Mouse (Mus musculus) lung, postnatal 25 days (tissue): ENCODE results near the gene Actrt2.

Experiments
- DNase-seq: peaks from one replicate; pipeline ENCODE4 v3.0.0; 2022; ENCODE audit warnings: low spot score

The Actrt2 gene

DNA sequence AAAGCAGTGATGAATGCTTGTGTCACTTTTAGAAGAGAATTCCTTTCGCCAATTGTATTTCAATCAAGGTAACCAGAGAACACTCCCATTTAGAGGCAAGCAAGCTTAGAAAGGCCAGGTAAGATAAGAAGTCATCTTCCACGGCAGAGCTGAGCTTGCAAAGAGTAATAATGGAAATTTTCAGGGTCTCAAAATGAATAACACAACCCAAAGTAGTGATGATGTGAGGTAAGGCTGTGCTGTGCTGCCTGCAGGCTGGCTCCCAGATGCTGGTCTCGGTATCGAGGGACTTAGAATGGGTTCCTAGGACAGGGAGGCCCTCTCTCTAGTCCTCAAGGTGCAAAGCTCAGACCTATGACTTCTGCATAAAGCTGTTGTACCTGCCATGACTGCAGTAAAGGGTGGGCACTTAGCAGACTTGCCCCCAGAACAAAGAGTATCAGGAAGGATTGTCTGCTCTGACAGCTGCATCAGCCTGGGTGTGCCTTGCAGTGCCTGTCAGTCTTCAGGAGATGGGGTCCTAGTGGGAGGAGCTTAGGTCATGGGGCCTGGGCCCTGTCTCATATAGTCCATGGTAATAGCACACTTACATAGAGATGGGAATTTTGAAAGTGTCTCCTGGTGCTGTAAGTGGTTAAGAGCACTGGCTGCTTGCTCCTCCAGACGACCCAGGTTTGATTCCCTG lies 15.5 kb upstream of the Actrt2 start:
- no peak for DNase-seq

DNA sequence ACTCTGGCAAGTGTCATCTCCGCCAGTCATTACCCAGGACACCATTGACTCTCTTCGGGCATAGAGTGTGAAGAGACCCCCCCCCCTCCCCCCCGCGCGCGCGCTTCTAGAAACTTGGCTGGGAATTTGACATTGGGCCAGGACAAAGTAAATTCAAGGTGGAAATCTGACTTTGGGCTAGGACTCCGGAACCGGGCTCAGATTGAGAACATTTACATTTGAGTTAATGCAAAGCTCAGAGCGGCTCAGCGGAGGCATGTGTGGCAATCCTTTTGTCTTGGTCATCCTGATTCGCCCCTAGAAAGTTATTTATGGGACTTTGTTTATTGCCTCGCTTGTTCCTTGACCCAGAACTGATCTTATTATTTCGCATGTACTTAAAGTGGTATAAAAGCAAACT lies 14.6 kb upstream of the Actrt2 start:
- no peak for DNase-seq

DNA sequence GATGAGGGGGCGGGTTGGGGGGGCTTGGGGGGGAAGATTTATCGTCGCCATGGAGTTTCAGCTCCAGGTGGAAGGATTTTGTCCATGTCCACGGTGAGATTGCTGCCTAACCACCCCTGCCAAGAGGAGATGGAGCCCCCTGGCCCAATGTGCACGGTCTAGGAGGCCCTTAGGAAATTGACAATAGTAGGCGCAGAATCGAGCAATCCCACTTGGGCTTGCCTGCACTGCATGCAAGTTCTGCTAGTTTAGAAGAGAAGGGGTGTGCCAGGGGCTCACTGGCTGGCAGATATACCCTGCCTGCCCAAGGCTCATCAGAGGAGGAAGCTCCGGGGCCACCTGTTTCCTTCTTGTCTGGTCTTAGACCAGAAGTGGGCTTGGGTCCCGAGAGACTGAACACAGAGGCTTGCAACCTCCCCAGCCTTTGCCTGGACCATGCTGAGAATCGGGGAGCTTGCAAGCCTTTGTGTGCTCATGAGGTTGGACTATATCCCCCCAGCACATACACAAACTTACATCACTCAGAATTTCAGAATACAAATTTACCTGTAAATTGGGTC lies 7.9 kb upstream of the Actrt2 start:
- DNase-seq, result no peak

DNA sequence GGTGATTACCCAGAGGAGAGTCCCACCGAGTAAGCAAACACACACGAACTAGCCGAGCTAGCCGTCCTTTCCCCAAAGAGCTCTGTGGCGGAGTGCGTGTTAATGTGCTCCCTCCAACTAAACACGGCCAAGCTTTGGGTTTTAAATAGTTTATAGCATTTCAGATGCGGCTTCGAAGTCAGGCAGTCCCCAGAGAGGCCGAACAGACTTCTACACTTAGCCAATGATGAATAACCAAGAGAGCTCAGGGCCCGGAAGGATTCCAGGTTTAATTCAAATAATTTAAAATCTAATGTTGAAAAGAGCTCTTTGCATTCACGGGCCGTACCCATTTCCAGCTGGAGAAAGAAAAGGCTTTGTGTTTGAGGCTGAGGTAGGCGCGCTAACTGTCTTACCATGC lies 7.3 kb upstream of the Actrt2 start:
- DNase-seq, result no peak

DNA sequence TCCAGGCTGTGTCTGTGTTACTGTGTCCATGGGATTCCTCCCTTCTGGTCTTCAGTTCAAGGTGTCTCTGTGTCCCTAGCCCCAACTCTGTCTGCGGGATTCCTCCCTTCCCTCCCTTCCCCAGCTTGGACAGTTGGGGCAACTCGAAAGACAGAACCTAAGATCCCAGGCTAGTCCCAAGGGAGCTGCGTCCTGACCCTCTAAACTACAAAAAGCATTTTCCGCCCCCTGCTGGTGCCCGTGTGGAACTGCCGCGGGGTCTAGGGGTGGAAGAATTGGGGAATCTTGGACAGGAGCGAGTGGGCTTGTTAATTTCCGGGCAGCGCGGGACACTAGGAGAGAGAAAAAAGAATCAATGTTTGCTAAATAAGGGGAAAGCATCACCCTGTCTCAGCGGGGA lies 6.9 kb upstream of the Actrt2 start:
- DNase-seq, result peak; percentile 45

DNA sequence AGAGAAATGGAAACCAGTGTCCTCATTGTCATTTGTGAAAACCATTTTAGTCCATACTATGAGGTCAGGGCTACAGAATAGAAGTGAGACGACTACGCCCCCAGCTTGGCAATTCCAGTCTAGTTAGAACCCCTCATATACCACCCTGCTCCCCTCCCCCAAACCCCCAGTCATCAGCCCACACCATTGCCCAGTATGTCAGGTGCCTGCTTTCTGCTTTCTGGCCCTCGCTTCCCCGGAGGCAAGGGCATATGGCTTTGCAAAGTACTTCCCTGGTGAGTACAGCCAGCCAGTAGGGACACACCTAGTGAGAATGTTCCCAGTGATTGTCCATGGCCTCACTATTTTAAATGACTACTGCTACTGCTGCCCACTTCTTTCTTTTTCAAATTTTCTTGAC lies 6.3 kb upstream of the Actrt2 start:
- DNase-seq, result no peak

DNA sequence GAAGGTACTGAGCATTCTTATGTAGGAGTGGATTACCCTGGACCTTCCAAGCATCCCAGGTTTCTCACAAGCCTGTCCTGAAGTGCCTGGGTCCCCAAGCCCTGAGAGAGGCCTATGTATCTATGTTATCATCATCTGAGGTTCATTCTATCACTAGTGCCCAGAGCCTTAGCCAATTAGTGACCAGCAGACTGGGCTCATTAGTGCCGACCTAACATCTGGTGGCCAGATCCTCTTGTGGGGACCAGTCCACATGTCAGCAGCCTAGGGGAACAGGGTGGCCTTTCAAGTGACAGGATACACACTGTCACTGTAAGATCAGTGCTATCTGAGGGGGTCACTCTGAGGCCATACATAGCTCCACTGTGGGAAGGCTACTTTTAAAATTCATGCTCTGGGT lies 4.4 kb upstream of the Actrt2 start:
- no peak for DNase-seq

DNA sequence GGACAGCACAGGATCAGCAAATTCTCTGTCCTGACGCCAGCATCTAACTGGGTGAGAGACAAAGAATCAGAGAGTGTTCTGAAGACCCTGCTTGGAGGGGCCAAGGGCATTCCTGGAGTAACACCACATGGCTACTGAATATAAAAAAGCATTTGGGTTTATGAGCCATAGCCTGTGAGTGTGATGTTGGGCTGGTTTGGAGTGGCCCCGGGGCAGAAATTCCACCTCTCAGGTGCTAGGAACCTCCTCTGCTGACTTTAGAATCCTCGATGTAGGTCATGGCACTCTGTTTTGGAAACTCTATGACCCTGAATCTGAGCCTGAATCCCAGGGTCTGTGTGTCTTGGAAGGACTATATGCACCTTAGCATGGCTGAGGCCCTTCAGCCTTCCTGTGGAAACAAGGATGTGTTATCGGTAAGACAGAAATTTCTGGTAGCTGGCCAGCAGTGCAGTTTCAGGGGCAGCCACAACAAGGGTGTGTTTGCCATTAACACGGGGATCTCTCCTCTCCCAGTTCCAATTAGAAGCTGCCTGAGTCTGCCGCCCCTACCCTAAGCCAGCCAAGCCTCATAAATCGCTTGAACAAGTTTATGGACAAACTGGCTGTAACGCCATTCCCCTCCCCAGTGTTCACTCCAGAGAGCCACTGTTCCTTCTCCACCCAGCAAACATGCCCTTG lies 3.7 kb upstream of the Actrt2 start:
- DNase-seq, result no peak

DNA sequence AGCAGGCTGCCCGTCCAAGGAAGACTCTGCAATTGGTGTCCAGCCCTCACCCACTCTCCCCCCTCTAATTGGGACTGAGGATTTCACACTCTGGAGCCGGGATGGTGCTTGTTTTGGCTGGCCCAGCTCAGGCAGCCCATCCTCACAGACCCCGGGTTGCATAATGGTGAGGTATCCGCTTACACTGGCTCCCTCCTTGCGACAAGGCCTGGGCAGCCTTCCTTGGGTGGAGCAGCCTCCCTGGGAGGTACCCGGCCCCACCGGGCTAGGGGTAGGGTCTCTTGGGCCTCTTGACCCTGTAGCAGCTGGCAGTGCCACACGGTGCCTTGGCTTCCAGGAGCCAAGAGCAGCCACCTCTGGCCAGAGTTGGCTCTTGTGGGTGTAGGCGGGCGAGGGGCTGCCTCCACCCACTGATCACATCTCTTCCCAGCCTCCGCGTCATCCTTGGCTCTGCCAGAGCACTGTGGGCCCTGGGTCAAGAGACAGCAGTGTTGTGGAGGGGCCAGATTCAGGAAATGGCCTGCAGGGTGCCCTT lies 4.9 kb downstream of the Actrt2 start:
- DNase-seq, result no peak

DNA sequence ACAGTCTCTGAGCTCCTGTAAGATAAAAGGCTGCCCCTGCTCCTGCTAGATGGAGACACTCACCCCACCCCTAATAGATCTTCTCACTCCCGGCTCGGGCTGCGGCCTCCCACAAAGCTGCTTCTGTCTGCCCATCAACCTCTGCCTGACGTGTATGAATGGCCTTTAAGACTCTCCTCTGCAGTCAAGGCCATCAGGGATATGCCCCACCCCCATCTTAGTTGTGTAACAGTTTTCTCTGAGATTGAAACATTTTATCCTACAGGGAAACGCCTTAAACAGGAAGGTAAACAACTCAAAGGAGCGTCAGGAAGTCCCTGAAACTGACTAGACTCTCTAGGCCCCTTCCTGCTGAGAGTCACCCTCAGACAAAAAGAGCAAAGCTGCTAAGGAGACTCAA lies 6.4 kb downstream of the Actrt2 start:
- no peak for DNase-seq

DNA sequence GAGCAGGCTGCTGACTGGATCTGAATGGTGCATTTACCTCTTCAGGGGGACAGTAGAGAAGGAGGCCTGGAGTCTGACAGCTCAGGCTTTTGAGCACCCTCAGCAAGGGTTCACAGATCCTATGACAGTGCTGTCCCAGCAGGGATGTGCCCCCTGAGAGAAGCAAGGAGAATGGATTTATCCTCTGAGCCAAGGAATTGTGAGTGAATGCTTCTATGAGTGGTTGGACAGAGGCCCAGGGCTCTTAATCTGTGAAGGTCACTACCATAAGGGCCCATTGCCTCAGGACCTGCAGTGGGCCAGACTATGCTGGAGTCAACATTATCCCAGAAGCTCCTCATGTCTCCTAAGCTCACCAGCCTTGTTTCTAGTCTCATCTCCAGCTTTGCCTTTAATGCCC lies 7.6 kb downstream of the Actrt2 start:
- no peak for DNase-seq

DNA sequence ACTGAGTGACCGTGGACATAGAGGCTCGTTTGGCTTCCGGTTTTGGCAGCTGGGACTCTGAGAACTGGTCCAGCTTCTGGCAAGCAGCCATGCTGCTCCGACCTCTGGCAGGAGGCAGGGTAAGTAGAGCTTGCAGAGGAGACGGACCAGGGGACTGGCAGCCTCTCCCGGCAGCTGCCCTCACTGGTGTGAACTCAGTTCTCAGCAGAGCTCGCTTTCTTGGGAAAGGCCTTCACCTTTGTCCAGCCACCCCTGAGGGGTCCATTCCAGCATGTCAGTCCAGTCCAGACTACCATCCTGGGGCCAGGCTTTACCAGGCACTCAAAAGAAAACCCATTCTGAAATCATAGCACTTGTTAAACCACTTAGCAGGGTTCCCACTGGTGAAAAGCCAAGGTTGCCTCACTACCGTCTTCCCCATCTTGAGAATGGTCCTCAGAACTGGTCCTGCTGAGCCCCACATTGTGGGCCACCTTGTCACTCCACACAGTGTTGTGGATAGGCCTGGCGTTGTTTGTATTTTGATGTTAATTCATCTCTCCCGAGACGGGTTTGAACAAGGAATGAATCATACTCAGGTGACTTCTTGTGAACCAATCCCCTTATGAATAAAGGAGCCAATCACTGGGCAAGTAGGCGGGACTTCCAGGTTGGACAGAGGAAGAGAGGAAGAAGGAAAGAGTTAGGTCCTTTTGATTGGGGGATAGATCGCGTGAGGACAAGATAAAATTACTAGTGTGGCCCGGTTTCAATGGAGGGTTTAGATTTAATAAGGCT lies 12.3 kb downstream of the Actrt2 start:
- no peak for DNase-seq

DNA sequence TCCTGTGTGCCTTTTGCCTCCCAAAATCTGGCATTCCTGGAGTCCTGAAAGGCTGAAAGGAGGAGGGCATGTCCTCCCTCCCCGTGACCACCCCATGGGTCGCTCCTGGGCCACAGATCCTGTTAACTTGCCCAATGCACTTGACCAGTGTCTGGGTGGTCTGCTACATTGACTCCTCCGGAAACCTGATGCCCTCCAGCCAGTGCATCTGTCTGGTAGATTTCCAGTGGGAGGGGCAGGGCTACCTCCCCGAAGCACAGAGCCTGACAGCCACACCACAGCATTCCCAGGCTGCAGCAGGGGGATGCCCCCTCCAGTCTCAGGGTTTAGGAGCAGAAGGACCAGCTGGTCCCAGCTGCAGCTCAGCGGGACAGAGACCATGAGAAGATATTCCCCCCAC lies 15.2 kb downstream of the Actrt2 start:
- DNase-seq, result no peak

DNA sequence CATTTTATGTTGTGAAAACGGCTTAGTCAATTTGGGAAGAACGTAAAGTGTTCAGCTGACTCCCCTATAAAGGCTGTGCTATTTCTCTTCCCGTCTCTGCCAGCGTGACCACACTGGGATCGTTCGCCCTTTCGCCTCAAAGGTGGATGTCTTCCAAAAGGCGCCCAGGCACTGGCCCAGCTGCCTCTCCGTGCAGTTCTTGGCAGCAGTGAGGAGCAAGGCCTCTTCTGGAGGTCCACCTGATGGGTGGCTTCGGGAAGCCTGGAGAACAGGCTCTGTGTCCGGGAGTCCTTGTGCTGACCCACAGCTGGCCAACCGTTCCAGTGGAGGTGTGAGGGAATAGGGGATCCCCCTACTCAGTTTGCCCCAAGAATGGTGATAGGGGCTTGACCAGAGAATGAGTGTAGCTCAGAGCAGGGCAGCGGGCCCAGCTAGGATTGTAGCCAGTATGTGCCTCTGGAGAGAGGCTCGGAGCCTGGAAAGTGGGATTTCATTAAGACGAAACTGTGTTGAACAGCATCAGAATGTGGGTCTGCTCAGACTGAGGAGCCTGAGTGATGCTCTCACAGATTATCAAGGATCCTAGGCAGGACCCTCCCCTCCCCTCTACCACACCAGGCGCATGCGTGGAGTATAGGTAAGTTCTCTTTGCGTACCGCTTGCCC lies 18.5 kb downstream of the Actrt2 start:
- DNase-seq, result no peak

DNA sequence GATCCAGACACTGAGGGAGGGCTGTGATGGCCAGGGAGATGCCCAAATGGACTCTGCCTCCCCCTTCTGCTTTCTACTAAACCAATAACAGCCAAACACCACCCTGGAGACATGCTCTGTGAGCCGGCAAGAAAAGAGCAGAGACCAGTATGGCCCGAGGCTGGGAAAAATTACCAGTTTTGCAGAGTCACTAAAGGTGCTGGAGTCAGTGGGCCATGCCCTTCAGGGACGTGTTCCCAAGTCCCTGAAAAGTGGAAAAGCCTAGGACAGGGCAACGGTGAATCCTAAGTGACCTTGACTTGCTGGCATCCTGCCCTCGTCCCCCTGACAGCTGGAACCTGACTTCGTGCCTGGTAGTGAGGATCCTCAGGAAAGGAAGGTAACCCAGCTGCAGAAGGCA lies 25.2 kb downstream of the Actrt2 start:
- no peak for DNase-seq

DNA sequence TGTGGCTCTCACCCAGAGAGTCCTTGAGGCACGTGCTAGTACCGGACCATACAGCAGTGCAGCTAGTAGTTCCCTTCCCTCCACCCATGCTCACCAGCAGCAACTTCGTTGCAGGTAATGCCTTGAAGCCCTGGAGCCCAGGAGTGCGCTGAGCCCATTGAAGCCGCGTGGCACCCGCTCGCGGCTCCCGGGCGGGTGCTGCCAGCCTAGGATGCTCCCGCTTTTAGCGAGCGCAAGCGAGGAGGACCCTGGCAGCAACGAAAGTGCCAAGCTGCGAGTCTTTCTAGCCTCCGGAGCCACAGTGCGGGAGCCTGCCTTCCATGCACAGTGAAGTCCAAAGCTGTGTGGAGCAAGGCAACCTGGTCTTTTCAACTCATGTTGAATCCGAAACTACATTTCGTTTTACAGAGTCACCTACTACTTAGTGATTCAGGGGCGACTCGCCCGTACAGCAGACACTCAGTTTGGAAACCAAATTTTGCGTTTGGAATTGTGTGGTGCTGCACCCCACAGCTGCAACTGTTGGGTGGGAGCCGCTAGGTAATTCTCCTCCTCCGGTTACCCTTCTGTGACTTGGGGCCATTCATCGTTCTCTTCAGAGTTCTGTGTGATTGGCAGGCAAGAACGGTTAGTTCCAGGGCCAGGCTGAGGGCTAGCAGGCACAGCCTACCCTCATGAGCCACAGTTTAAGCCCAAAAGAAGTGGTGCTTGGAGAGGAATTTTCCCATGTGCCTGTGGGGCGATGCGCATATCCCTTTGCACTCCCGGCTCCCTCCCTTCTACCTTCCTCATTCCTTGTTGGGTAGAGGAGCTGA lies 26.2 kb downstream of the Actrt2 start:
- DNase-seq, result no peak

DNA sequence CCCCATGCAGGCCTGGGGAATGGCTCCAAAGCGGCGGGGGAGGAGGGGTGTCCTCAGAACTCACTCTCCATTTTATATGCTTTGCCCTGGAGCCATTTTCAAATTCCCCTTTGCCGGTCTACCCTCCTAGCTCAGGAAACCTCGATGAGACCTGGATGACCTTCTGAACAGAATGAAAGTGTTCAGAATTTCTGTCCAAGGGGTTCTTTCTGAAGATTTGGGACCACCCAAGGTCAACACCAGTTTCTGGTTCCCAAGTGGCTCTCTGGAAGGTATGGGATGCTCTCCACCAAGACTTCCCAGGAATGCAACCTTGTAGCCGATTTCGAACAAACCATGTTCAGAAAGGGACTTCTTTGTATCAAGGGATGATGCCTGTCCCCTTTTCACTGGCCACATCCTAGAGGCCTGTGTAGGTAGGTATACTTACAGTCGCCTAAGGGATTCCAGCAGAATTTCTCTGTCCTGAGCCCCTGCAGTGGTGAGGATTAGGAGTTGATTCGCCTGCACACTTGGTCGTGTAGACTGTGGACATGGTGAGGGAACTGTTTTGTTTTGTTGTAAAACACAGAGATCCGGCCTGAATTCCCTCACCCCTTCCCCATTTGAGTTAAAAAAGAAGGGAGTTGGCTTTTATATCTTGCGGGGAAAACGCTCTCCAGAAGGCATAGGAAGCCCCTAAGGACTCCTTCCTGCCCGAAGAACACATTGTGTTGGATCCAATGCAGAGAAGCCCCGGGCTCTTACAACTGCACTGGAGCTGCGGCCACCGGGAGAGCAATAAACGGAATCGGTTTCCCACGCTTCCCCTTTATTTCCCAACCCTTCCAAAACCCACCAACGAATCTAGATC lies 27.0 kb downstream of the Actrt2 start:
- no peak for DNase-seq

DNA sequence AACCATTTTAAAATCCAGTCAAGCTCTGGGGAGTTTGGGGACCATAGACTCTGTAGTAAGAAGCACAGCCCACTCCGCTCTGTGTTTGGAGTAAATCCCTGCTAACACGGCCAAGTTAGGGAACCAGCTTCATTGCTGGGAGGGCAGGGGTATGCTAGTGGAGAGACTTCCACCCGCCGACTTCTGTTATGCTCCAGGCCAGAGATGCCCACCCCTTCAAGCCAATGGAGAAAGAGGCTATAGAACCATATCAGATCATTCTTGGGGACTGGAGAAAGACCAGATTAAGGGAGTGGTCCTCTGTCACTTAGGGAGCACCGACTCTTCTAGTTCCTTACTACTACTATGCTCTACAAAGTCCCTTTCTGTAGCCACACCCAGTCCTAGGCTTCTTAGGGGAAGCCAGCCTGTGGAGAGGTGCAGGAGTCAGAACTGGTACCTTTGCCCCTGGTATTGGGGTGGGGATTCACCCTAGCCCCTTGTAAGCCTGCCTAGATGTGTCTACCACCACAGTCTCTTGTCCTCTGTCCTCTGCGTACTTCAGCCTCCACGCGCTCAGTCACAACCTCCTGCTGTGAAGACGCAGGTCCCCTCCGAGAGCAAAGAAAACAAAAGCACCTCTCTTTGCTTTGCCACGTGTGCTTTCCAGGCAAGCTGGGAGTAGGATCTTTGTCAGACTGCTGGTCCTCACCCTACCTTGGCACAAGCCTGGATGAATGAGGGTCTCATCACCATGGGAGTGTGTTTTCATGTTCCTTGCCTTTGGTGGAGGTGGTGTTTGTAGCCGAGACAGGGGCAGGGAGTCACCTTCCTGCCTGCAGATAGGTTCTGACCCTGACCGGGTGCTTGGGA lies 27.9 kb downstream of the Actrt2 start:
- no peak for DNase-seq

DNA sequence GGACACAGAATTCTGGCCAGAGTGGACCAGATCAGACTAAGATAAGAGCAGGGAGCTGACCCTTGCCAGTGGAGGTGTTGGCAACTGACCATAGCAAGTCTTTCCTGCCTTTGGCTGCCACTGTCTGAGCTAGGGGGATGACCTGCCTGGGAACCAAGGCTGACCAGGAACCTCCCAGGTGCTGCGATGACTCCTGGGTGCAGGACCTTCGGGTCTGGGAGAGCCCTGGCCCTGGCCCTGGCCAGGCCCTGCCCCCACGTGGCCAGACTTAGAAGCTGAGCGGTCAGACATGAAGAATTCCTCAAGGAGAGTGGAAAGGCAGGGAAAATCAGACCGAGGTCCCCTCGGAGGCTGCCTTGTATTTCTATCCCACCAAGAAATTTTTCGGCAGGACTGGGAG lies 28.5 kb downstream of the Actrt2 start:
- DNase-seq, result peak; percentile 65
